Mouse (Mus musculus) C2C12 (cell line): ENCODE measurements at regions not wholly inside any gene's neighbourhood (a gene's known extent, or its start where the extent isn't known, plus 50 kb on each side); places are given as distances from the start of the nearest gene placed in this dataset.

Source experiments
- CEBPB ChIP-seq: IDR thresholded peaks from one replicate; pipeline ENCODE4 v1.6.1; 2011; ENCODE audit warnings: low read depth, mild to moderate bottlenecking, control low read depth, moderate library complexity
- CTCF ChIP-seq: IDR thresholded peaks from one replicate; pipeline ENCODE4 v1.5.1; 2011; ENCODE audit not compliant: control insufficient read depth, insufficient read depth, insufficient read length
- FOSL1 ChIP-seq: IDR thresholded peaks from one replicate; pipeline ENCODE4 v1.8.0; 2011; ENCODE audit warnings: mild to moderate bottlenecking, low read length; ENCODE audit not compliant: poor library complexity, insufficient read depth, severe bottlenecking
- MAX ChIP-seq: IDR thresholded peaks from one replicate; pipeline ENCODE4 v1.6.1; 2011; ENCODE audit warnings: mild to moderate bottlenecking, control low read depth
- MYOD1 ChIP-seq: IDR thresholded peaks from one replicate; pipeline ENCODE4 v1.6.1; 2011; ENCODE audit warnings: low read depth; ENCODE audit not compliant: control insufficient read depth, insufficient read length
- MYOG ChIP-seq: IDR thresholded peaks from one replicate; pipeline ENCODE4 v1.6.1; 2011; ENCODE audit not compliant: control insufficient read depth, insufficient read length; ENCODE audit errors: extremely low read depth
- USF1 ChIP-seq: IDR thresholded peaks from one replicate; pipeline ENCODE4 v1.6.1; 2011; ENCODE audit warnings: low read depth, mild to moderate bottlenecking, control low read depth, moderate library complexity

- TF ChIP-seq CTCF (no peak), MAX (no peak), FOSL1 (no peak), CEBPB (no peak), MYOD1 (no peak), USF1 (no peak), MYOG (no peak)
Measured at GRCm38 (mm10) chr5:49620152-49620551, 95.4 kb upstream of the Kcnip4 start.
